Mouse (Mus musculus) erythroblast, adult 5-6 weeks (primary cell): ENCODE measurements around the gene Traf2. TPM values are rescaled to one million over a fixed set of nuclear protein-coding genes. Genes with fewer than 3 reads are reported as not detected.
A peak's percentile ranks its signal among the peaks of the same experiment; 100 is the strongest.

Experiments used
- ATAC-seq: replicated peaks from 2 replicates; pipeline ENCODE4 v1.8.0; 2016; ENCODE audit warnings: moderate number of reproducible peaks, mild to moderate bottlenecking, moderate TSS enrichment, inconsistent platforms; ENCODE audit not compliant: poor library complexity, low FRiP score, severe bottlenecking
- total RNA-seq, 2 experiments: library from RNA; stranded (forward) in 1 of 2; stranded (reverse) in 1 of 2; fragments of 150-400 nt in 1 of 2; fragments of 200-764, 138-1000 nt in 1 of 2; gene quantifications; 2 replicates each; pipeline versions ENCODE4 v1.2.3 to v1.2.4; 2015 to 2017; ENCODE audit warnings: low replicate concordance in 2 of 2

Gene Traf2
- total RNA-seq, 2 experiments from 2014 or later: 1.7 to 4.3 TPM

DNA sequence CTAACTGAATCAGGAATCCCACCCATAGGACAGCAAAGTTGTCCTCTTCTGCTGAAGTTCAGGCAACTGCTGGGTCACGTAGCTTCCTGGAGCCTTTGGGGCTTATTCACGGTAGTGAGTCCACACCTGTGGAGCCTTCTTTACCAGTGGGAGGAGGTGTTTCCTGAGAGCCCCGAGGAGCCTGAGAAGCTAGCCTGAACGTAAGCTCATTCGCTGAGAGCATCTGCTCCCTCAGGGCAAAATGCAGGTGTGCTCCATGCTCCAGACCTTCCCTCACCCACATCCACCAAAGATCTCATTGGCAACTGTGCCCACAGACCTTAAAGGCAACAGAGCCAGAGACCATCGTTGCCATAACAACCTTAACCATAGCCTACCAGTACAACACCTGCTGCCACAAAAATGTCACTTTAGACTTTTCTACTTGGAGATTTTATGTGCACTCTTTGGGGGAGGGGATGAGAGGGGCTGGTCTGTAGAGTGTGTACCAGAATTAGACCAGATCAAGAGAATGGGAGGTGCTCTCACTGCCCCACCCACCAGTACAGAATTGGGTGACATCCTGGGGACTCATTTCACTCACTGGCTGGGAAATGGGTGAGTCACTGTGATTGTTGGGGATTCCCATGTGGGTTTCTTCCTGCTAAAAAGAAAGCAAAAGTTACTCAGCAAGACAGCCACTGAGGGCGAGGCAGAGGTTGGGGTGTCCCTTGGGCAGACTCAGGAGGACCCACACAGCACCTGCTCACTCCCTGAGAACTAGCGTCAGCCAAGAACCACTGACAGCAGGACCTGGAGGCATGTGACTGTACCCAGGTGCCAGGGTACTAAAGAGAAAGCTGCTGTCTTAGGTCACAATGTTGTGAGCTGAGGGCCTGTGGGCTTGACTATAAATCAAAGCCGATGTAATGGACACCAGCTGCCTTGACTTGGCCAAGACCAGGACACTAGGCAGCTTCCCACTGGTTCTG, 2.6 kb upstream of the Traf2 start:
- no peak for ATAC-seq

DNA sequence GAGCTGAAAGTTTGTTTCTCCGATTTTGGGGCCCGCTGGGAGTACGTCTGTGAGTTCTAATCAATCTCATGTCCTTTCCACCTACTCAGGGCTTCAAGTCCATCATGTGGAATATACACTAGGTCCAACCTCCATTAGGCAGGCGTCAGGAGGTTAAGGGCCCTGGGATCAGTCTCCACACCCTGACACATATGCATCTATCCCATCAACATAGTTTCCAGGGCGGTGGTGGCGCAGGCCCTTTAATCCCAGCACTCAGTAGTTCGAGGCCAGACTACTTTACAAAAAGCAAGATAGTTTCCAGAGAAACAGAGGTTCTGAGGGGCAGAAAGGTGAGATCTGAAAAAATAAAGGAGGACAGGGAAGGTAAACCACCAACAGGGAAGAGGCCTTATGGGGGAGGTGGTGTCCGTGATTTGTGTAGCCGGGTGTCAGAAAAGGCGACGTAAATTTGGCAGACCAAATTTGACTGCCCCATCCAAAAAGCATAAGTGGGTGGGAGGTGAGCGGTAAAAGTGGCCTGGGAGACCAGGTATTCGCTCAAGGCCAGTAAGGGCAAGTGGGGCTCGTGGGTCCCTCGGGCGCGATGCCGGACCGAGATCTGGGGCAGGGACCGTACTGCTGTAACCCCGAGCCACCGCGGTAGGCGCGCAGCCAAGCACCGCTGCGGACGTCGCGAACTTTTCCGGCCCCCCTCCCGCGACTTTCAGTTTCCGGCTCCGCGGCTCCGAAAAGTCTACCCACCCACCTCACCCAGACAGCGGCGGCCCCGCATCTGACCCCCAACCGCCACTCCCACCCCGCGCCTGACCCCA, 537 bp downstream of the Traf2 start:
- peak; percentile 22 for ATAC-seq

DNA sequence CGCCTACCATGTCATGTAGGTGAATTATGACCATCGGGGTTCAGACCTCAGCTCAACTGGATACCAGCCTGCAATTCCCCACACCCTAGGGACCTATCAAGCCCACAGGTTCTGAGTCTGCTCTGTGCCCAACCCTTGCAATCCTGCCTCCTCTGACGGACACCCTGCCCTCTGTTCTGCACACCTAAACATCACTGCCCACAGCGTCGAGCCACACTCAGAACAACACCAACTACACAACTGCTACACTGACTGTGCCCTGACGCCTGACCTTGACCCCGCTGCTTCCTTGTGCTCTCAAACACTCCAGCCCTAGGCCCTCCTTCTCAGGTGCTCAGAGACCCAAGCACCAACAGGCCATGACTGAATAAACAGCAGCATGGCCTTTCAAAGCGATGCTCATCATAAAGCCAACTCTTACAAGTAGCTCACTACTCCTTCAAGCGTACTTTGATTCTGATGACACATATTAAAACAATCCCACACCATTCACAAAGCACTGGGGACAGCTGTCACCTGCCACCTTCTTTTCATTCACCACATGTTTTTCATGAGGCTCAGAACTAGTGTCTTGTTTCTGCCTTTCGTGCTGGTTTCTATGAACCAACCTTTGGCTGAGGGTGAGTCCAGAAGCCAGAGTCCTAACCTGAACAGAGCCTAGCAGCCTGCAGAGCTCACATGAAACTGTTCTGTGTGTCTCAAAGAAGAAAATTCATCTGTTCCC, 4.9 kb downstream of the Traf2 start:
- no peak for ATAC-seq

DNA sequence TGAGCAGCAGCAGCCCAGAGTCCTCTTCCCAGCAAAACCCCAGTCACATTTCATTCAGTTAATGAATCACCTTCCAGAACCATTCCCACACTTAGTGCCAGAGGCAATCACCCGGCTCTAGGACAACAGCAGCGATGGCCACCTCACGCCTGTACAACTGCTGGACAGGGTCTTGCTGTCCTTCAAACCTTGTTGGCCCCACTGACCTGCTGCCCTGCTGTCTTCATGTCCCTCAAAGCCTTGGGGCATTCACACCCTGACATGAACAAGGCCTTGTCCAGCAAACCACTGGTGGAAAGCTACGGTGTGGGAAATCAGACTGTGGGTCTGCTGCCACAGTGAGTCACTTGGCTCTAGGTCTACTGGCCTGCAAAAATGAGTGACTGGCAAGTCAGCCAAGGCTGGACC, 6.2 kb downstream of the Traf2 start:
- no peak for ATAC-seq

DNA sequence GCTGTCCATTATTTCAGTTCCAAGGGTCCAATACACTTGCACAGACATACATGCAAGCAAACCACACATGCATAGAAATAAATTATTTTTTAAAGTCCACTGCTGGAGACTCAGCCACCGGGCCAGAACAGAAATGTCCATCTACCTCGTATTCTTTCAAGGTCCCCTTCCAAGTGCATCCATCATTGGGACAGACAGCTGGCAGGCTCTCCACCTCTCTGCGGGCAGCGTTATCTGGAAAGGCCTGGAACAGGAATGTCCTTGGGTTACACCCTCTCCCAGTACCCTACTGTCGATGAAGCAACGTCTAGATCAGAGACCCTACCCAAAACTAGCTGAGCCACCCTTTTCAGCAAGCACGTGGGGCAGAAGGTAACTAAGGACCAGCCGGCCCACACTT, 10.2 kb downstream of the Traf2 start:
- ATAC-seq: no peak

DNA sequence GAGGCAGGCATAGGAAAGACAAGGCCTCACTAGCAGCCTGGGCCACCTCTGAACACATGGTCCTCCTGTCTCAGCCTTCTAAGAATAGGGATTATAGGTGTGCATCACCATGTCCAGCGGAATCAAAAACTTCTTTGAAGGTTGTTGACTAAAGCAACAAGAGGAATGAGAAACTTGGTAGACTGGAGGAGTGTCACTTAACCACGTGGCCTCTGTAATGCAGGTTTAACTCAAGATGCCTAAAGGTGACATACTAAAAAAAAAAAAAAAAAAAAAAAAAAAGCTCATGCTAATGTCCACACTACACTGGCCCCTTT, 11.9 kb downstream of the Traf2 start:
- no peak for ATAC-seq

DNA sequence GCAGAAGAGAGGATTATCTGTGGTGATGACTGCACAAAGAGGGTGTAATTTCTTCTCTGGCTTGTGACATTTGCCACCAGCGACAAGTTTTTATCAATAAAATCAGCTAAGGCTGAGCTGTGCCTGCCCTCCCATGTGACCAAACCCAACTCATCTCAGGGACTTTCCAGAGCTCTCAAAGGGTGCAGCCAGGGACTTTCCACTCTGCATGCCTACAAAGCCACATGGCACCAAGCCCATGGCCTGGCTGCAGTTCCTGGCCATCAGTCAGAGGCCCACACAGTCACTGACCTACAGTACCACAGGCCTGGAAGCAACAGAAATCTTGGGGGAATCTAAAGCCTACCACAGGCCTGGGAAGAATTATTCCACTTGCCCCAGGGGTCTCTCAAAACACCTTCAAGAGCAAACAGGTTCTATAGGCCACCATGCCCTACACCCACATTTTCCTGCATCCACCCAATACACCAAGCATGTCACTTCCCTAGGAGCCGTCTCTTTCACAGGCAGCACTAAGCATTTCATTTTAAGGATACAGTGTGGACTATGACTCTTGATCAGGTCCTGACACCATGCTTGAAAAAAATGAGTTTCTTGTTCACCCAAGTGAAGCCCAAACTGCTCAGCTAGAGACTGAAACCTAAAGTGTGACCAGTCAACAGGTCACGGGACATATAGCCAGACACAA, 12.4 kb downstream of the Traf2 start:
- 0 out of 2 replicates have a peak, but pooled peaks have one; percentile 48 for ATAC-seq

DNA sequence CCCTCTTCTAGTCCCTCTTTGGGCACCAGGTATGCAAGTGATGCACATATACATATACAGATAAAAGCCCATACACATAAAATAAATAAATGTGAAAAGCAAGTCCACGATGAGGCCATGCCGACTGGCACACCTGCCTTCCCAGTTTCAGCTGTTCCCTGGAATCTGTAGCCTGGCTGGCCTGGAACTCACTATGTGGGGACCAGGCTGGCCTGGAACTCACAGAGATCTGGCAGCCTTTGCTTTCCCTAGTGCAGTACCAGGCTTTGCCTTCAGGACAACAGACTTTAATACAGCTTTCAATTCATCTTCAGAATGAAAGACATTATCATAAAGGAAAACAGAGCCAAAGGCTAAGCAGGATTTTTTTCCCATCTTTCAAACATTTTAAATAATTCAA, 13.0 kb downstream of the Traf2 start:
- no peak for ATAC-seq

DNA sequence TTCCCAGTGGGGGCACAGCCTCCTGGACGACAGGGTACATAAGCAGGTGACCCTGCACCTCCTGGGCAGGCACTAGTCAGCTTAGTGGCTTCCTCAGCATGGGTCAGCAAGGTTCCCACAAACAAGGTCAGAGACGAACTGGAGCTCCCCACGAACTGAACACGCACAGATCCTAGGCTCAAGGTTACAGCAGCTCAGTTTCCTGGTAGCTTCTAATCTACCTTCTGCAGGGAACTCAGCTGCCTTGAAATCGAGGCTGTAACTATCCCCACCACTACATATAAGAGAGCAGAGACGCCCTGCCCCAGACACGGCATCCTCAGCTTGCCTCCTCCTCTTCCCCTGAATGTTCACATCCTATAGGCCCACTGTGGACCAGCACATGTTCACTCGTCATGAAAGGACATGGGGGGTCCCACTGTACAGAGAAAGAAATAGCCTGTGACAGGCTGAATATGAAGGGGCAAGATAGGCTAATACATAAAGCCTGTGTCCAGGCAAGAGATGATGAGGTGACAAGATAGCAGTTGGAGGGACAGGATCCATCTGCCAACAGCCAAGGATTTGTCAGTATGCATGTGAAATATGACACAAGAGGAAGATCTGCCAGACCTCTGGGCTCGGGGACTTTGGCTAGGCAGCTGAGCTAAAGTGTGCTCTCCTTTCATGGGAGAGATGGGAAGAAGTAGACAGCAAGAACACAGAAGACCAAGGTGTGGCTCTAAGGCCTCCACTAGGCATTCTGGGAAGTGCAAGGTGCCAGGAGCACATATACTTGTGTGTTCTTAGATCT, 20.0 kb downstream of the Traf2 start:
- no peak for ATAC-seq

DNA sequence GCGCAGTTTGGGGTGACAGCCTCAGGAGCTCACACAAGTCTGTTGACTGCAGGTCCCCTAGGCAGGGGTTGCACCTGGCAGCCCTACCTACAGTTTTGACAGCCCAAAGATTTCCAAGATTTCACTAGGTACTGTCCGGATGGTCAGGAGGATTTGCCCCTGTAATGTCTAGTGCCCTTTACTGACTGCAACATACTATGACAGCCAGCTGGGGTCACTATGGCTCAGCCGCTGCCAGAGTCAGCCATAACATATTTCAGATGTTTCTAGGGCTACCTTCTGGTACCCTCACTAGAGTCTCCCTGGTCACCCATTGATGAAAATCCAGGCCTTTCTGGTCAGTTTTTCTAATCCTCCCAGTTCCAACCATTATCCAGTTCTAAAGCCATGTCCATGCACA, 36.8 kb downstream of the Traf2 start:
- no peak for ATAC-seq

DNA sequence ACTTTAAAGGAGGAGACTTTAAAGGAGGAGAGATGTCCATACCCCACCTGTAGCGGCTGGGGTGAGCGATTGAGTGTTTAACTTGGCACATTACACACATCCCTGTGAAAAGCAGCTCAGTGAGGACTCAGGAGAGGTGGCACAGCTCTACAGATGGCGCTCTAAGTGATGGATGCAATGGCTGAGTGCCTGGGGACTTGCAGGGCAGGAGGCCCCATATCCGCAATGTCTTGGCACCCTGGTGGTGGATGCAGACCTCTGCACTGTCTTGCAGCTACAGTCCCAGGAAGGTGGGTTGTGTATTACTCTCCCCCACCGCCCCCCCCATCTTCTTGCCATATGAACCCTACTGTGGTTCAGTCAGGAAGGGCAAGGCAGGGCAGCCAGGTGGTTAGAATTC, 39.8 kb downstream of the Traf2 start:
- no peak for ATAC-seq

DNA sequence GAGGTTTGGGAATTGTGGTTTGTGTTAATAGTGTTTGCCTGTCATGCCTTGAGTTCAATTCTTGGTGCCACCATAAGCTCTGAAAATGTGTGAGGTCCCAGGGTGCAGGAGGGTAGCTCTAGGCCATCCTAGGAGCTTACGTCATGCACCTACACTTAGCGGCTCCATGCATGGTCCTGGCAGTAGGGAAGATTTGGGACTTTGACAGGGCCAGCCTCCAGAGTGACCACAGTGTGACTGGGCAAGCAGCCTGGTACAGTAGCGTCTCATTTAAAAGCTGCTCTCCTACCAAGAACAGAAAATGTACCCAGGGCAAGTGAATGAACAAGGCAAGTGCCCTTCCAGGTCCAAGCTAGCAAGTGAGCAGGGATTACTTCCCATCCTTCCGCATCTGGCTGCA, 40.9 kb downstream of the Traf2 start:
- no peak for ATAC-seq

DNA sequence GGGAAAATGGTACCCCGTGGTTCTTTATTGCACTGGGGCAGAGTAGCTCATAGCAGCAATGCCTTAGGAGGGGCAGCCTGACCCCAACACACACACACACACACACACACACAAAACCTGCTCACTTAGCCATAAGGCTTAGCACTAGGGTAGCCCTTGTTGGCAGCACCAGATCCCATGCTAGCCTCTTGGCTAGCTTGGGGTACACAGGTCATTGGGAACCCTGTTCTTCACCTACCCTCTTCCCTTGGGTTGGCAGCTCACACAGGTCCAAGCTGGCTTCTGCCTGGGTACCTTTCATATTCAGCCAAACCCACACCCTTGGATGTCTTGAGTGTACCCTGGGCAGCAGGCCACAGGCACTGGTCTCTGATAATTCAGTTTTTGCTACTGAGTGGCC, 41.7 kb downstream of the Traf2 start:
- ATAC-seq: no peak

DNA sequence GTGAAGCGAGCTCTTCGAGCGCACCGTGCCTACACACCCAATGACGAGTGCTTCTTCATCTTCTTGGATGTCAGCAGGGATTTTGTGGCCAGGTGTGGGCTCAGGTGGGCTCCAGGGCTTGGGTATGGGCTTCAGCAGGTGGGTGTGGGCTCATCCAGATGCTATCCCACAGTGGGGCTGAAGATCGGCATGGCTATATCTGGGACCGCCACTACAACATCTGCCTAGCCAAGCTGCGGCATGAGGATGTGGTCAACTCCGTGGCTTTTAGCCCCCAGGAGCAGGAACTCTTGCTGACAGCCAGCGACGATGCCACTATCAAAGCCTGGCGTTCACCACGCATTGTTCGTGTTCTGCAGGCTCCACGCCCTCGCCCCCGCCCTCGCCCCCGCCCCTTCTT, 42.2 kb downstream of the Traf2 start:
- ATAC-seq: no peak

DNA sequence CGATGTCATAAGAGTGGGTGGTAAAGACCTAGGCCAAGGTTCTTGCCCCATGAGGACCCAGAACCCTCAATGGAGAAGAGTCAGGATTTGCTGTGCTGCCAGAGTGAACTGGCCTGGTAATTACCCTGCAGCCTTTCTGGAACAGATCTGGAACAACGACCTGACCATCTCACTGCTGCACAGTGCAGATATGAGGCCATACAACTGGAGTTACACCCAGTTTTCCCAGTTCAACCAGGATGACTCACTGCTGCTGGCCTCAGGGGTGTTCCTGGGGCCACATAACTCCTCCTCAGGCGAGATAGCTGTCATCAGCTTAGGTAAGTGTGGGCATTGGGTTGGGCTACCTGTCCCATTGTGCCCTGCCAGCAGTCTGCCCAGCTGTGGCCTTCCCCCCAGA, 44.0 kb downstream of the Traf2 start:
- no peak for ATAC-seq

DNA sequence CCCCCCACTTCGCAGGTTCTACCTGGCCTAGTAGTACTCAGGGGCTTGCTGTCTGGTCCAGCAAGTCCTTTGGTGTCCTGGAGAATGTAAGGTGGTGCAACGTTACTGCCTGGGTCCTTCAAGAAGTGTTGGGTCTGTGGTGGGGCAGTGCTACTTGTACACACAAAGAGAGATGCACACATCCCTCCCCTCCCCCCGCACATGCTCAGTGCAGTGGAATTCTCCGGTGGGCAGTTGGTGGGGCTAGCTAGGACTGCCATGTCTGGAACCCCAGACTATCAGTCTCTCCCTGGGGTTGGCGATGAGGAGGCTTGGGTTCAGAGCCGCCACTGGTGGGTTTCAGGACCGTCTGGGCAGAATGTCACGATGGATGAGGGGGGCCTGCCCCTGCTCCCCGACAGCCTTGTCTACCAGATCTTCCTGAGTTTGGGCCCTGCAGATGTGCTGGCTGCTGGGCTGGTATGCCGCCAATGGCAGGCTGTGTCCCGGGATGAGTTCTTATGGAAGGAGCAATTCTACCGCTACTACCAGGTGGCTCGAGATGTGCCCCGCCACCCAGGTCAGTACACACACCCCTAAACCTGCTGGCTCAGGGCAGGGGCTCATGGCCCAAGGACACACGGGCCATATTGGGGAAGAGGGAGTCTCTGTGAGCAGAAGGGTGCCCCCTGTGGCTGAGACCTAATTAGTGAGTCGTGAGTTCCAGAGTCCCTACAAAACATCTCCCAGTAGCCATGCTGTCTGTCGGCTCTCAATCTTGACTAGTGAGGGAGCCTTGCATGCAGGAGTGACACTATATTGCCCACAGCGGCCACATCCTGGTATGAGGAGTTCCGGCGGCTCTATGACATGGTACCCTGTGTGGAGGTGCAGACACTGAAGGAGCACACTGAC, 44.9 kb downstream of the Traf2 start, which contains the start of gene C8g:
TSS of gene C8g (minus strand) at position 127 of the 894 bp plus-strand sequence.
- ATAC-seq: no peak

DNA sequence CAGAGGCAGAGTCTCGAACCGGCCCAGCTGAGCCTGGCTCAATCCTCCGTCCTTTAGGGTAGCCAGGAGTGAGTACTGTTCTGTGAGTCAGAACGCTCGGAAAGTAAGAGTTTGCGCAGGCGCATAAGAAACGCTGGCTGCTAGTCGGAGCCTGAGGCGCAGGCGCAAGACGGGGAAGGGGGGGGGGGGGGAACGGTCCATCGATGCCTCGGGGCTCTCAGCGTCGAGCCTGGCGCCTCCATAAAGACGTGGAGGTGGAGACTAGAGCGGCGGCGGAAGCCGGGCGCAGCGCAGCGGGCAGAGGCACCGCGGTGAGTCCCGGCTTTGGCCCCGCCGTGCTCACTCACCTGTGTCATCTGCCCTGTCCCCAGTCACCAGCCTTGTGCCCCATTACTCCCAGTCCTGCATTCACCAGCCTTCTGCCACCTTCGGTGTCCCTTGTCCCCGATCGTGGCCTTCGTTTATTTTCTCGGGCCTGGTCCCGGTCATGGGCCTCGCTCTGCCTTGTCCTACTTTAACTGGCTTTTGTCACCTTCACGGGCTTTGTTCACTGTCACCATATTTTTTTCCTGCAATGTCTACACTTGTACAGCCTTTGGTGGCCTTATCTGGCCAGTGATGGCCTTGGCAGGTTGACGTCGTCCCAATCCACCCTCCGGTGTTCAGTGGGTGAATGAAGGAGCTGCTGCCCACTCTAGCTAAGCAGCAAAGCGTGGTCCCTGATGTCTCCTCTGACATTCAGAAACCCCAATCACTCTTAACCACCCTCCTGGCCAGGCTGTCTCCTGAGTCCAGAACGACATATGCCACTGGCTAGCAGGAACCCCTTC, 45.9 kb downstream of the Traf2 start, which contains the start of gene Fbxw5:
TSS of gene Fbxw5 (plus strand) at position 175 of the 830 bp plus-strand sequence.
- peak; percentile 75 for ATAC-seq
